Mouse (Mus musculus) lung, postnatal 4 days (tissue): Measurements from ENCODE around the gene 4931428F04Rik.

ENCODE experiments used
- DNase-seq, 2 experiments: peaks; one replicate each; pipeline ENCODE4 v3.0.0; 2021

Gene 4931428F04Rik

DNA sequence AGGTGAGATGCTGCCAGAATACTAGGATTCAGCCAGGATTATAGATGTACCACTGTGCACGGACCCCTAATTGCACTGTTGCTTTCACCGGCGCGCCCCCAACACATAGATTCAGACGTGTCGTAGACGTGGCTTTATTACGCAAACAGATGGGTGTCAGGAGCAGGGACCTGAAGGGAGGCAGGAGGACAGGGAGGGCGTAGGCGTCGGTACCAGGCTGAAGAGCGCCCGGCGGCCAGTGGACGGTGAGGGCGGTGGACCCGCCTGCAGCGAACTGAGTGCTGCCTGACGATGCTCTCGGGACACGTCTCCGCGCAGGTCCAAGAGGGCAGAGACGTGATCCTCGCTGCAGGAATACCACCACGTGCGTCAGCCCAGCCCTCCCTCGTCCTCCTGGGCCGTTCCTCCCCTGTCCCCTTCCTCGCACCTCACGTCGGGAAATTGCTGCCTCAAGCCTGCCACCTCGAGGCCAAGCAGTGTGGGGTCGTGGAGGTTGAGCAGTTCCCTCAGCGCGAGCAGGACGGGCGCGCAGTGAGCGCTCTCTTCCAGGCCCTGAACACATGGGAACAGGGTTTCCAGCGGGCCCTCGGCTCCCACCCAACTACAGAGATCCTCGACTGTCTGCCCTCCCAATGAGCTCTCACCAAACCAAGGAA, at the start of gene 4931428F04Rik:
4931428F04Rik (minus strand) TSS at position 60 of the 656 bp plus-strand sequence.
- peak; percentile 70 to 74 for DNase-seq

DNA sequence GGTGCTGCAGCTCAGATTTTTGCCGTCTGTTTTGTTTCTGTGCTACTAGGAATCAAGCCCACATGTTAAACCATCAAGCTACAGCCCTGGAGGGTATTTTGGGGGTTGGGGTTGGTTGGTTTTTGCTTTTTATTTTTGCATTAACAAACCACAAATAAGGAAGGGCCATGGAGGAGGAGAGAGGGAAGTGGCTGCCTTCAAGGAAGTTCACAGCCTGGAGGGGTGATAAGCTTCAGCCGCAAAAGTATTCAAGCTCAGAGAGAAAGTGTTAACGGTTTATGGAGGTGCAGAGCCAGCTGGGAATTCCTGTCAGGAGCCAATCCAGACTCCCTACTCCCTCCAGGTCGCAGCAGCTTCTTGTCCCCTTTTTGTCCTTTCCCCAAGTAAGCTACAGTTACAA, 49.3 kb upstream of the 4931428F04Rik start:
- DNase-seq = no peak

DNA sequence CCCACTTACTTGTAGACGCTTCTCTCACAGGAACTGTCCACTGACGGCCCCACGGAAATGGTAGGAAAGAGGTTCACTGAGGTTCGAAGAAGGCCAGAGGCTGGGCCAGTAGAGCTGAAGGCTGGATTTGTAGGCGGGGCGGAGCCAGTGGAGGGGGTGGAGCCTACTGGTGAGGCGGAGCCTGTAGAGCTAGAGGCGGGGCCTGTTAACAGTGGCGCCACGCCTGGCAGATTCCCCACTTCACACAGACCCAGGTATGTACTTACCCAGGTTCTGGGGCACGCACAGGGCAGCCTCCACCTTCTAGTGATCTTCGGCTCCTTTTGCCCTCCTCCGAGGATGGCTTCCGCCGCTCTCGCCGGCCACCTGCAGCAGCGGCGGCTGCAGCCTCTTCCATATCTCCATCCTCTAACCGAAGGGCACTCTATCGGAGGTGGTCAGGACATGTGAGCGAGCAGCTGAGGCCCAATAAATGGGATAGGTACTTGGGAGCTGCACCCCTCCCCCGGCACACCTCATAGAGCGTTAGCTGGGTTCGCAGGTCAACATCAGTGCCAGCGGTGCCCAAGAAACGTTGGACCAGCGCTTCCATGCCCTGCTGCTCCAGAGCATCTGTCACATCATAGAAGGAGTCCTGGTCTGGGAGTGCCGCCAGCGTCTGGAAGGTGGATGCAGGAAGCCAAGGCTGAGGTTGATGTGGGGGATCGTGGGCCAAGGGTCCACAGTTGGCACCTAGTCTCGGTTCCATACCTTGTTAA, 46.9 kb upstream of the 4931428F04Rik start:
- peak; percentile 40 to 42 for DNase-seq

DNA sequence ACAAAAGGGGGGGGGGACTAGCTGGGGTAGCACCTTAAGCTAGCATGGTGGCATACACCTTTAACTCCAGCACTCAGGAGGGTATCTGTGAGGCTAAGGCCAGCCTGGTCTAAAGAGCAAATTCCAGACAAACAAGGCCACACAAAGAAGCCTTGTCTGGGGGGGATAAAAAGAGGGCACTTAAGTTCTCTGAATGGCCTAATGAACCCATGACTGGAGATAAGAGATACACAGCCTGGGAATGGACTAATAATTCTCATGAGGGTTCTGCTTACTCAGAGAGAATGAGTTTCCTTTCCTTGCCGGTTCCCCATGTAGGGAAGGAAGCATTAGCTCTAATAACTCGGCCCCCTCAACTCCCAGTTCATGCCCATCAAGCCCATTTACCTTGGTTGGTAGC, 42.9 kb upstream of the 4931428F04Rik start:
- DNase-seq = no peak

GRCm38 (mm10) chr8:105331931-105332330, 42.3 kb upstream of the 4931428F04Rik start:
- no peak for DNase-seq

DNA sequence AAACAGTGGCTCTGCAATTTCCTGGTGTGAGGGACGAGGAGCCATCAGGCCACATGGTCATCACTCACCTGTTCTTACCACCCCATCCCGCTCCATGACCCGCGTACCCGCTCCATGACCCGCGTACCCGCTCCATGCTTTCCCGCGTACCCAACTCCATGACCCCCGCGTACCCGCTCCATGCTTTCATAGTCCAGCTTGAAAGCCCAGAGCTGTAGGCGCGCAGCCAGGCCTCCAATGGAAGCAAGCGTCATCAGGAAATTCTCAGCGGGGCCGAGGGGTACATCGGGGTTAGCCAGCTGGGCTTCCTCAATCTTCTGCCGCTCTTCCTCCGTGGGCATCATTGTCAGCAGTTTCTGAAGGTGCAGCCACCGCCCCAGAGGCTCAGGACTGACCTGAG, 41.8 kb upstream of the 4931428F04Rik start:
- DNase-seq = peak in 1 of 2 experiments; percentile 27

GRCm38 (mm10) chr8:105330325-105330724, 40.7 kb upstream of the 4931428F04Rik start:
- DNase-seq = no peak

GRCm38 (mm10) chr8:105326968-105327367, 37.3 kb upstream of the 4931428F04Rik start:
- no peak for DNase-seq

DNA sequence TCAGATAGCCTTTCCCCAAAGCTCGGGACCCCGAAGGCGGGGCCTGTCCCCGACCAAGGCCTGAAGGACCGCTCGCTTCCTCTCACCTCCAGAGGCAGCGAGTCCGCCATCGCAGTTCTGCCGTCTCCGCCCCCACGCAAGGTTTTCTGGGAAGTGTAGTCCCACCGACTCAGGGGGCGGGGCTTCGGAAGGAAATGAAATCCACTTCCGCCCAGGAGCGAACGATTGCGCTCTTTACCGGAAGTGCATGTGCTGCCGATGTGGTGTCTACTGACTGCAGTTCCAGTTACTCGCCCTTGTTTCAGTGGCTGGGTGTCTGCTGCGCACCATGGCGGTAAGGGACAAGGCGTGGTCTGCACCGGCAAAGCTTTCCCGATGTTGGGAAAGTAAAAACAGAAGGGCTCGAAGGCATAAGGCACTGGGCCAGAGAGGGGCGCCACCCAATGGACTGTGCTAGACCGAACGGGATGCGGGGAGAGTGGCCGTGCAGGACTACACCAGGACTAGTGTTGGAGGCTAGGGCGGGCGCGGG, 36.5 kb upstream of the 4931428F04Rik start, which contains the start of the genes Lrrc29 and Tmem208:
Lrrc29 (minus strand) TSS at position 138 of the 532 bp plus-strand sequence.
Tmem208 (plus strand) TSS at position 214 of the 532 bp plus-strand sequence.
- DNase-seq = peak; percentile 98

GRCm38 (mm10) chr8:105325641-105326093, 36.0 kb upstream of the 4931428F04Rik start:
- DNase-seq = peak in 1 of 2 experiments; percentile 24

DNA sequence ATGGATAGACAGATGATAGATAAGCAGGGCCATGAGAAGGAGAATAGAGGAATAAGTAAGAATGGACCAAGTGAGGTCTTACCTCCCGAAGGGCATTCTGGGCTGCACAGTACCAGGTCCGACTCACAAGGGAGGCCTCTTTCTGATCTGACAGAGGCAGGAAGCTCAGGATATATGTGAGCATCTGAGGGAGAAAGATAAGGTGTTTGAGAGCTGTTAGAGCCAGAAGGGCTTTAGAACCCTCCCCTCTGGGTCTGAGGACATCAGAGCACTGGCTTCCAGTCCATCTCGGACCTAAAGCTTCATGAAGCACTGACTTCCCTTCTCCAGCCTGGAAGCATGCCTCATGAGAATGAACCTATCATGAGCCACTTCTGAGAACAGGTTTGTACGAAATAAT, 33.5 kb upstream of the 4931428F04Rik start:
- no peak for DNase-seq

GRCm38 (mm10) chr8:105318662-105319190, 29.1 kb upstream of the 4931428F04Rik start:
- peak in 1 of 2 experiments; percentile 56 for DNase-seq

GRCm38 (mm10) chr8:105317941-105318340, 28.3 kb upstream of the 4931428F04Rik start:
- DNase-seq = peak; percentile 66 to 87

GRCm38 (mm10) chr8:105315073-105315769, 25.6 kb upstream of the 4931428F04Rik start:
- peak in 1 of 2 experiments; percentile 48 for DNase-seq

DNA sequence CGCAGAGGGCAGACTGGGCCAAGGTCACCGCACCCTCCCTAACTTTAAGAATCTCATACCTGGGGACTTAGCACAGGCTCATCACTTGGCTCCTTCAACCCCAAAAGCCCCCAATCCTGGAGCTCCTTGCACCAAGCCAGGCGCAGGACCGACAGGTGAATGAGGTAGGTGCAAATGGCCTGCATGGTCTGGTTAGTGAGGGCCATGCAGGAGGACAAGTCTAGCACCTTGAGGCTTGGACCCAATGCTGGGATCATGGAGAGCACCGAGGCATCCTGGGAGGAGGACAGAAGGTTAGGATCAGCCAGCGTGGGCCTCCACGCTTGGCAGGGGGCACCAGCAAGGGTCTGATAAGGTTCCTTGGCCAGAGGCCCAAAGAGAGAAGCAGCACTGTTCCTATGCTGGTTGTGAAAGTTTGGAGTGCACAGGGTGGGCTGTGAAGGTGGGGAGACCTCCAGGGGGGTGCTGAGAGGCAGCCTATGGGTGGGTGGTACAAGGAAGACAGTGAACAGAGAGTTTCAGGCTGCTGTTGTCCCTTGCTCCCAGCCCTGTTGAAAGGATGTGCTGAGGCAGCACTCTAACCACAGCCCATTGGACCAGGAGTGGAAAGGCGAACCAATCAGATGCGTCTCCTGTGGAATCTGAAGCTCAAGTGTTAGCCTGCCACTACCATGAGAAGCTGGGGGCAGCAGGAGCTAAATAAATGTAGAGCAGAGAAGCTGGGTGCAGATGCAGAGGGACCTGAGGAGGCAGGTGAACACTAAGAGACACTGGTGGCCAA, 24.1 kb upstream of the 4931428F04Rik start:
- DNase-seq = no peak

- DNase-seq = no peak
Observed at GRCm38 (mm10) chr8:105312891-105313481, 23.3 kb upstream of the 4931428F04Rik start.

DNA sequence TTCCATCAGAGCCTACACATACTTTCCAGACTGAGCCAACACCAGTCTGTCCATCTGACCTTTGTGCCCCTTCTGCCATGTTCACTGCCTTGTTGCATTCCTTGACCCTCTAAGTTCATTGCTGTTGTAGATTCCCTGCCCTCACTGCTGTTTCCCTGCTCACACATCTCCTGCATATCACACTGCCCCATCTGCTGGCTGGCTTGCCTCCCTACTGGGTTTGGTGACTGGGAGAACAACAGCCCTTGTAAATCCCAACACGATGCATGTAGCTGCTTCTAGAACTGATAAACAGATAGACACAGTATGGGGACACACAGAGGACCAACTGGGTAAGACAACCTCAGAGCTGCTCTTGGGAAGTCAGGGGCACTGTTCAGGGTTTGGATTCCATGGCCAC, 22.1 kb upstream of the 4931428F04Rik start:
- DNase-seq = no peak

- no peak for DNase-seq
Observed at GRCm38 (mm10) chr8:105310118-105310517, 20.5 kb upstream of the 4931428F04Rik start.

DNA sequence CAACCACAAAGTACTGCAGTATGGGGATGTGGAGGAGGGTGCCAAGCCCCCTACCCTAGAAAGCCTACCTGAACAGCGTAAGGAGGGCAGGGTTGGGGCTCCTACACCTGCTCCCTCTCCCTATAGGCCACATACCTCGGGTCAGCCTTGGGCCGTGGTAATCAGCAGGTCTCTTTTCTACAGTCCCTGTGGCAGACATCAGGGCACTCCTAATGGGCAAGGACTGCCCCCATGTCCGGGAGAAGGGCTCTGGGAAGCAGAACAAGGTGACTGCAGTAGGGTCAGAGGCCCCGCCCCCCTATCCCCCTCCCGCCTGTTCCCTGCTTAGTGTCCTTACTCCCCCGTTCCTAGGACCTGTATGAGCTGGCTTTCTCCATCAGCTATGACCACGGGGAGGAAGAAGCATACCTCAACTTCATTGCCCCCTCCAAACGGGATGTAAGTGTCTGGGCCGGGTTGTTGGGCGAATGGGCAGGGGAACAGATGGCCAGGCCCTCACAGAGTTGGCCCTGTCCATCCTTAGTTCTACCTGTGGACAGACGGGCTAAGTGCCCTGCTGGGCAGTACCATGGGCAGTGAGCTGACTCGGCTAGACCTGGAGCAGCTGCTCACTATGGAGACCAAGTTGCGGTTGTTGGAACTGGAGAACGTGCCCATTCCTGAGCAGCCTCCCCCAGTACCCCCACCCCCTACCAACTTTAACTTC, 19.6 kb upstream of the 4931428F04Rik start:
- DNase-seq = no peak

DNA sequence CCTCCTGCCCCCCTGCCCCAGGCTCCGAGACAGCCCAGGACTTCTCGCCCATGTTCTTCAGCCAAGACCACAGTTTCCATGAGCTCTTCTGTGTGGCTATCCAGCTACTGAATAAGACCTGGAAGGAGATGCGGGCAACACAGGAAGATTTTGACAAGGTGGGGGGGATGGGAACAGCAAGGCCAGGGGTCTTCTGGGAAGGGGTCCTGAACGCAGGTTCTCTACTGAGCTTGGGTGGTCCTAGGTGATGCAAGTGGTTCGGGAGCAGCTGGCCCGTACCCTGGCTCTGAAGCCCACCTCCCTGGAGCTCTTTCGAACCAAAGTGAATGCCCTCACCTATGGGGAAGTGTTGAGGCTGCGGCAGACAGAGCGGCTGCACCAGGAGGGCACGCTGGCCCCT, 18.8 kb upstream of the 4931428F04Rik start:
- no peak for DNase-seq

DNA sequence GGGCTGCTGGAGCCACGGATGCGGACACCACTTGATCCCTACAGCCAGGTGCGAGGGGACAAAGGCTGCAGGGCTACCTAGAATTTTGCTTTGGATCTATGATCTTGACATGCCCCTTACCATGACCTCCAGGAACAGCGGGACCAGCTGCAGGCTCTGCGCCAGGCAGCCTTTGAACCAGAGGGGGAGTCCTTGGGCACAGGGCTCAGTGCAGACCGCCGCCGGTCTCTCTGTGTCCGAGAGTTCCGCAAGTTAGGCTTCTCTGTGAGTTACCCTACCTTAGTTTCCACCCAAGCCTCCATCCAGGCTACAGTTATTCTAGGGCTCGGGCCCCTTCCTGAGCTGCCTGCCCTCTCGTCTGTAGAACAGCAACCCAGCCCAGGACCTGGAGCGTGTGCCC, 18.0 kb upstream of the 4931428F04Rik start:
- DNase-seq = no peak
